Mouse (Mus musculus) MN1 (cell line): ENCODE results near the gene Als2cl.

Experiments used
- DNase-seq: peaks from one replicate; pipeline ENCODE4 v3.0.0-alpha.2; 2016; ENCODE audit warnings: low spot score

Als2cl gene

DNA sequence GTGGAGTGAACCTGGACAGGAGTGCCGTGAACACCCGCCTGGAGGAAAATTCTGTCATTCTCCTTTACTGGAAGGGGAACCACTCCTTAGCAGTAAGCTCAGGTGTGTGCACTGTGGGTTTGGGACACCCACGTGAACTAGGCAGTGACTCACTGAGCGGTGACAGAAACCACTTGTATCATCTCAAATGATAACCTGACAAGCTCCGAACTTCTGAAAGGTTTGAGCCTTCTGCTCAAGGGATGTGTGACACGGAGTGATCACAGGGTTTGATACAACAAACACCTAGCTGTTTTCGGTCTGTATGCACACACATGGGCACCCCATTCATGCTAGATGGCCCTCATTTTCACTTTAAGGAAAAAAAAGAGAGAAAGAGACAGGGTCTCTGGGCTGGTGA is 37.1 kb downstream of the Als2cl start, which contains the start of gene Fam240a:
Gene Fam240a, minus strand, starts transcription at position 76 of the 400 bp plus-strand sequence.
- DNase-seq, result no peak

DNA sequence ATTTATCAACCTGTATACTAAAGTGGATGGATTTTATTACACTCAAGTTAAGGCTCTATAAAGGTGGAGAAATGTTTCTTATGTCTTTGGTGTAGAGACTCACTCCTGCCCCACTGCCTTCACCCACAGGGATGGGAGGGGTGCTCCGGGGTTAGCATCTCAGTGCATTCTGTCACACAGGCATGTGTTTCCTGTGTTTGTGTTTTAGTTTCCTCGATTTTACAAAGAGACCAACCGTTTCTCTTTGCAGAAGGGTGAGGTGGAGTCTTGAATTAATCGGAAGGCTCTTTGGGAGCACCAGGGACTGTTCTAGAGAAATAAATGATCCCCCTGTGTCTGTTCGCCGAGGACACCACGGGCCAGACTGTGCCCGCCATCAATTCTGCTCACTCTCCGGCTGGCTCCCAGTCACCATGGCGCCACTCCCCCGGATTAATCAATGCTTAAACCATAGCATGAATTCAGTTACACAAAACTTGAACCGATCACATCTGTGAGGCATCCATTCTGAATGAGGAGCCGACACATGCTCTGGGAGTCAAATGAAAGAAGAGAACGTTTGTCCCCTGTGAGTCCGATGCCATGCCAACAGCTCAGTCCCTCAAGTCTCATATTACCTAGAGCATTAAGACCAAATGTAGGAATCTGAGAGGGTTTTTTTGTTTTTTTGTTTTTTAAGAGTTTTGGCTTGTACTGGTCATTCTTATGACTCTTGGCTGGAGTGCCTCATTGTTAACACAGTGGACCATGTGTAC is 41.2 kb downstream of the Als2cl start:
- no peak for DNase-seq

DNA sequence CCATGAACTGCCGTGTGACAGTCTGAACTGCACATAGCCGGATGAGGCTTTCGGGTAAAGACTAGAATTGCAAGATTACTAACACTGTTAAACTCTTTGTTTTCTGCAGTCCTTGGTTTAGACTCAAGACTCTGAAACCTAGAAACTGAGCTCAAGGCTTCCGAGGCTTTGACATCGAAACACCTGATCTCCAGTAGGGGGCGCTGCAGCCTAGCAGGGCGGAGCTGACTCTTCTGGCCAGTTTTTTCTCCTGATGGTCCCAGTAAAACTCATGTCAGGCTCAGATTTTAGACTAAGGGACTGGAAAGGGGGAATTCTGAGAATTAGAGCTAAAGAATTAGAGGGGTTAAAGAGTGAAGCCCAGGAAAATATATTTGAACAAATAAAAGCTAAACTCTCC is 43.1 kb downstream of the Als2cl start:
- peak; percentile 72 for DNase-seq

DNA sequence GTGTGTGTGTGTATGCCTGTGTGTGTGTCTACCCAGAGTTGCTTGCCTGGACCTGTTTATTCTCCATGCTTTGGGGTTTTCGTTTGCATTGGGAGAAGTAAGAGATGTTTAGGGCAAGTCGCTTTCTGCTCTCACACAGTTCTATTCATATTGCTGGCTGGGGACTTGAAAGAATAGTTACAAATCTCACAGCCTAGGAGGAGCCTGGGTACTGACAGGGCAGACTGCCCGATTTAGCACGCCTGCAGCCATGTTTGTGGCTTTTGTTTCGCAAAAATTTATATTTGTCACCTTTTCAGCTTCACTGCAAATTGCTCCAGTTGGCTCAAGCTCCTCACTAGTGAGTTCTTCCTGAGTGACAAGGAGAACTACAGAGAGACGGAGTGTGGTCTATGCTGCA is 51.9 kb downstream of the Als2cl start:
- DNase-seq, result no peak

DNA sequence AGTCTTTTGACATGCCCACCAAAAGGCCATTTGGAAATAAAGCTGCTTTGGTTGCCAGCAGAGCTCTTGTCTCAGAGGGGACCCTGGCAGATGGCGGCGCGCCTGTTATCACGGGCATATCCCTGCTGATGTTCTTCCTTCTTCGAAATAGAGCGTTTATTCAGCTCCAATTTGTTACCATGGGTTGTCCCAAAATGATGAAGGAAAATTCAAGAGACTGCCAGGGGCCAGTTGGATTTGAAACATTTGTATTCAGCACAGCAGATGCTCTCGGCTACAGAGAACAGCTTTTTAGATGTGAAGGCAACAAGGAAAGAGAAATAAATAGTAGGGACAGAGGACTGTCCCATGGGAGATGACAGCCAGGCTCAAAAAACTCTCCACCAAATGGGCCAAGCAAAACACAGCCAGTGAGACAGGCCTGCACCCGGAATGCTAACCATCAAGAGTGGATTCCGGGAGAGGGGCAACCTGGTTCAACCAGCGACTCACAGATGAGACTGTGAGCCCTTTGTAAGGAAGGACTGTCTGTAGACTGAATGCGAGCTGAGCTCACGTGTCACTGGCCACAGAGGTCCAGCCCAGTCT is 54.3 kb downstream of the Als2cl start:
- no peak for DNase-seq

DNA sequence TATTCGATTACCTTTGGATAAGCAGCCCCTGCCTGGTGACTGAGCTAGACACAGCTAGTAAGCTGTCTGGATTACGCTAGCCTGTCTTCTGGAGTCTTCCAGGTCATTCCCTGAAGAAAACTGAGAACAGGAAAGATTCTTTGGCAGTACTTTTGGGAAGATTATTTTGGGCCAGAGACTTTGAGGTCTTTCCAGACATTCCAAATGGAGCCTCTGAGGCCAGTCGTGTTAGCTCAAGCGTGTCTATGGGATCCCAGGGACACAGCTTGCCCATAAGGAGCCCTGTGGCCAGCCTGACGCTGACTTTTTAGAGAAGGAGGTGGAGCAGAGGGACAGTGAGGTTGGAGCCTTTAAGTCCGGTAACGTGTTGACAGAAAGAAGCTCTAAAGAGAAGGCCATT is 56.3 kb downstream of the Als2cl start:
- no peak for DNase-seq

DNA sequence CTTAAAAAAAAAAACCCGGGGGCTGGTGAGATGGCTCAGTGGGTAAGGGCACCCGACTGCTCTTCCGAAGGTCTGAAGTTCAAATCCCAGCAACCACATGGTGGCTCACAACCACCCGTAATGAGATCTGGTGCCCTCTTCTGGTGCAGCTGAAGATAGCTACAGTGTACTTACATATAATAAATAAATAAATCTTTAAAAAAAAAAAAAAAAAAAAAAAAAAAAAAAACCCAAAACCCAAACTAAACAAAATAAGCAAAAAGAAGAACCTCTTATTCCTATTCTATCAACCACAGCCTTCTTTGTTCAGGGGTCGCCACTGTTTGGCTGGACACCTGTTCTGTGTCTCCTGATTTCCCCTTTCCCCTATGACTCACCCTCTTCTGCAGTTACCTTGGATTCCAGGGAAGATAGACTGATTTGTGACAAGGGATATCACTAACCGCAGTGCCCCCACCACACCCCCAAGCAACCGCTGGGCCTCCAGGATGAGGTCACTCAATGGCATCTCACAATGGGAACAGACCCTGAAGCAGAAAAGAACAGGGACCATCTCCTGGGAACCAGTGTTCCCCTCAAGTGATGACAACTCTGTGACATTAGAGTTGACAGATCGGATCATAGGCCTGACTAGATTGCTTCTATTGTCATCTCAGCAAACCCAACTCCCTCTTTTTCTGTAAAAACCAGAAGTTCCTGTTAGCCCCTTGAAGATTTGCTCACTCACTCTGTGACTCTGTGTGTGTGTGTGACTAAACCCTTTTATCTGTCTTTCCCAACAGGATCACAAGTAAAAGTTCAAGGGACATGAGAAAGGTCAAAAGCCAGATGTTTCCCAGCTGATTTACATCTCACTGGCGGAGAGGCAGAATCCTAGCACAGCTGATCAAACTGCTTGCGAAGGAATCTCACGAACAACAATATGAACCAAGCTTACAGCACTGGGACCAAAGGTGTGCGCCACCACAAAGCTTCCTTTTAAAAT is 58.1 kb downstream of the Als2cl start:
- DNase-seq, result no peak

DNA sequence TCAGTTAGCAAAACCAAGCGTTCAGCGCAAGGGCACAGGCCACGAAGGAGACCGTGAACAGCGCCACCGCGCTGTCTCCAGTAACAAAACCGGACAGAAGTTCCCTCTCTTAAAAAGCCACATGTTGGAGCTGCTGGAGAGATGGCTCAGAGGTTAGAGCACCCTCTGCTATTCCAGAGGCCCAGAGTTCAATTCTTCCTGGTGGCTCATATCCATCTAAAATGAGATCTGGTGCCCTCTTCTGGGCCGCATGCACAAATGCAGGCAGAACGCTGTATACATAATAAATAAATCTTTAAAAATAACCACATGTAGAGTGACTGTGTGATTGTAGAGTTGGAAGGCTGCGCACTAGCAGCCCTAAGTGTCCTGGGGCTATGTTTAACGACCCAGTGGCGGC is 64.6 kb downstream of the Als2cl start:
- no peak for DNase-seq

DNA sequence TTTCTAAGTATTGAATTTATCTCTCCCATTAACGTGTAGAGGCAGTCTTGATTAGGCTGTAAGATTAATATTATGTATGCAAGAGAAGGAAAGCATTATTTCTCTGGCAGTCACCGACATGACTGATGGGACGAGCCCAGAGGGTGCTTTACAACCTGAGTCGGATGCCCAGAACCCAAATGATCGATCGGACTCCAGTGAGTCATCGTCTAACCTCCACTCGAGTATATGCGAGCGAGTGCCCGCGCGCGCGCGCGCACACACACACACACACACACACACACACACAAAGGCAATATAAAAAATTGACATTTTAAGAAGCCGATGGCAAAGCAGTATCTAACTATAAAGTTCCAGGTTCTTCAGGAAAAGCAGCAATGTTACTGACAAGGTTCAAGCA is 65.7 kb downstream of the Als2cl start:
- DNase-seq, result no peak

DNA sequence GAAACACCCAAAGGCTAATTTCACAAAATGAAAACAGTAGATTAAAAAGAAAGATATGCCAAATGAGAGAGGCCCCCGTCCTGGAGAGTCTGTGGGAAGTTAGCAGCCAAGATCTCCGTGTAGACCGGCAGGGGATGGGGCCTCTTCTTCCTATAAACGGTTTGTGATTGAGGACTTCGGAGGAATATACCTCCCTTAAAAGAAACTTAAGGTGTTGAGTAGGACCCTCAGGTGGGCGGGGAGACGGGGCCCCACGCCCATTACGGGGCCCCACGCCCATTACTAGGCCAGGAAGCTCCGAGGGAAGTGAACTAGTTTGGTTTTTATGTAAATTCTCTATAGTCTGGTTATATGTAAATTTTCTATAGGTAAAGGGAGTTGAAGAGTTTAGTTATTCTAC is 66.3 kb downstream of the Als2cl start, which contains the start of gene Tdgf1:
Gene Tdgf1, minus strand, starts transcription at position 233 of the 400 bp plus-strand sequence.
- no peak for DNase-seq

DNA sequence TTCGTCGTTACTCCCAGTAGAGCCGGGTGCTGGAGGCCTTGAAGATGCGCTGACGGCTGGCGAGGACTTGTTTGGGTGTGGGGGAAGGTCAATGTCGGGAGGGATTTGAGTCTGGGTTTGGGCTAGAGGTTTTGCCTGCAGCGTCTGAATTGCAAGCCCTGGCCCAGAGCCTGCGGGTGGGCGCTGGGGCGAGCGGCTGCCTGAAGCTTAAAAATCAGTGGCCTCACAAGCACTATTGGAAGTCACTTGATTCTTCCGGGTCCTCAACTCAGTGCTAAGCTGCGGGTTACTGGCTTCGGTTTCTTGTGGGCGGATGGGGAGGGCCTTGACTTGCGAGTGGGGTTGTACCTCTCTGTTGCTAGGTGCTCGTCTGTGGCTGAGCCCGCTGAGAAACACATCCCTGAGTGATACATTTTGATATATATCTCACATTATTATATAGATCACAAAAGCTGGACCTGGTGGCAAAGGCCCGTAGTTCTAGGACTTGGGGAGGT is 66.9 kb downstream of the Als2cl start:
- no peak for DNase-seq

DNA sequence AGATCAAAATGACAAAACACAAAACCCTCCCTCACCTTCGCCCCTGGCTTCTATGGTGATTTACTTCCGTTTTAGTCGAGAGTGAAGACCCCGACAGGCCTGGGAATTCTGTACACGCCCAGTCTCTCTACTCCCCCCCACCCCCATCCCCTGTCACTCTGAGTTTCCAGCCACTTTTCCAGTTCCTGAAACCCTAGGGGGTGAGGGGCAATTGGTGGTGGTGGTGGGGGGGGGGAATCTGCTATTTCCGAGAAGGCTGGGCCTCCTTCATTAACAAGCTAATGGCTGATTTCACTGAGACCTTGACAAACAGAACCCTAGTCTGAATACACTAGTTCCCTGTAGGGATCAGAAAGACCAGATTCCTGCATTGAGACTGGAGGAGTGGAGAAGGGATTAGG is 67.6 kb downstream of the Als2cl start:
- no peak for DNase-seq

DNA sequence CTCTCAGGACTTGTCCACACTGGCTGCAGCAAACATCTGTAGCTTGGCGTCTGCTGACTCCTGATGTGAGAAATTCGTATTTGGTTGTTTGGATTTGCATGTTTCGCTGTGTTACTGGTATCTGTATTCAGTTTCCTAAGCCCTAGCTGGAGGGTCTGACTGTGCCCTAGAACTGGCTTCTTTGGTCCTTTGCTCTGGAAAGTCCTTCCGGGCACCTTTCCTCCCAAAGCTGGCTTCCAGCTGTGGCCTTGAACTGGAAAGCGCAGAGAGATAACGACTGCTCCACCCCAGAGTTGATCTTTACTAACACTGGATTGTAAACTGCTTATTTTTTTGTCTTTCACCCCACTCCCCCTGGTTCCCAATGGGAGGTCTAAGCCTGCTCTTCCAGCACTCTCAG is 68.2 kb downstream of the Als2cl start:
- DNase-seq, result no peak

DNA sequence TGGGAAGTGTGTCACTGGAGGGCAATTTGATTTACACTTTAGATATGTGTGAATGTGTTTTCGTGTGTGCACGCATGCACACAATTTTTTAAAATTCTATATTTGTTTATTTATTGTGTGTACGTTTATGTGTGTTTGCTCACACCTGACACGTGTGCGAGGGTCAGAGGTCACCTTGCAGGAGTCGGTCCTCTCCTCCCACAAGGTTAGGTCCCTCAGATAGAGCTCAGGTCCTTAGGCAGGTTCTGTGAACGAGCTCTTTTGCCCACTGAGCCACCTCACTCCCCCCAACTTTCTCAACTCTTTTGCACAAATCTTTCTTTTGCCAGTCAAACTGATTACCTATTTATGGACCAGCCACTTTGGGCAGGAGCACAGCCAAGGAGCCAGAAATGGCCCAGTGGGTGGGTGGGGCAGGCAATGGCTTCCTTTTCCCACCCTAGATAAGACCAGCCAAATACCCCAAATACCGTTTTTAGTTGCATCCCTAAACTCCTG is 69.2 kb downstream of the Als2cl start:
- DNase-seq, result no peak

DNA sequence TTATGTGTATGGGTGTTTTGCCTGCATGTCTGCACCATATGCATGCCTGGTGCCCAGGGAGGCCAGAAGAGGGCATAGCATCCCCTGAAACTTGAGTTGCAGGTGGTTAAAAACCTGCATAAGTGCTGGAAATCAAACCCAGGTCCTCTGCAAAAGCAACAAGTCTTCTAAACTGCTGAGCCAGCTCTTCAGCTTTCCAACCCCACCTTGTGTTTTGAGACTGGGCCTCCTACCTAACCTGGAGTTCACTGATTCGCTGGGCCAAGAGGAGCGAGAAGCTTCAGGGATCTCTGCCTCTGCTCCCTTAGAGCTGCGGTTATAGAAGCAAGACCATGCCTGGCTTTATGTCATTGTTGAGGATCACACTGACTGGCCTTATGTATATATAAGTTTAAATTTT is 70.4 kb downstream of the Als2cl start:
- no peak for DNase-seq
